Mouse (Mus musculus): Measurements from ENCODE around the gene Tnni3. TPM values are rescaled to one million over a fixed set of nuclear protein-coding genes. Genes with fewer than 3 reads are reported as not detected.
"Not testable (repeated sequence)": the region's sequence is repeated elsewhere in the genome, so short reads cannot be mapped to it uniquely, and the experiment has no call there.

Tnni3 gene
- polyA plus RNA-seq, 1 experiment from 2014 or later: 2.9 TPM

GRCm38 (mm10) chr7:4542013-4542412 lies 18.0 kb upstream of the Tnni3 start:
- Histone ChIP-seq H3K4me2 (replicated peaks; ENCODE audit: low read depth, low read length) (no peak overlapping the region), H3K9ac (replicated peaks; ENCODE audit: low read depth, low read length) (no peak overlapping the region), H3K4me1 (ENCODE audit: control insufficient read depth, insufficient read depth, low read length) (peaks cover 7% of the 10 kb centered on the region; the same call in 1 of the 2 replicates), H3K36me3 (ENCODE audit: control insufficient read depth, insufficient read depth, low read length) (no peaks in the 10 kb centered on the region), H3K4me3 (ENCODE audit: low read depth, low read length) (no peak overlapping the region), H3K27ac (ENCODE audit: low read length) (no peak overlapping the region), H3K27me3 (ENCODE audit: control insufficient read depth, insufficient read depth, low read length) (no peaks in the 10 kb centered on the region), H3K9me3 (ENCODE audit: control insufficient read depth, low read depth, low read length) (no peaks in the 10 kb centered on the region)
- 34% methylated on average over 17 of the region's 17 CpGs for WGBS
- no peak for ATAC-seq (ENCODE audit: insufficient number of reproducible peaks, insufficient read depth, low FRiP score, low read depth)

- no peaks in the 10 kb centered on the region for H3K27me3 ChIP-seq (ENCODE audit: control insufficient read depth, insufficient read depth, low read length)
- H3K9me3 ChIP-seq (ENCODE audit: control insufficient read depth, low read depth, low read length): no peaks in the 10 kb centered on the region
- H3K36me3 ChIP-seq (ENCODE audit: control insufficient read depth, insufficient read depth, low read length): no peaks in the 10 kb centered on the region
- H3K27ac ChIP-seq (ENCODE audit: low read length): no peak overlapping the region
- no peak overlapping the region for H3K4me2 ChIP-seq (replicated peaks; ENCODE audit: low read depth, low read length)
- no peak overlapping the region for H3K9ac ChIP-seq (replicated peaks; ENCODE audit: low read depth, low read length)
- peaks cover under 1% of the 10 kb centered on the region; the same call in 1 of the 2 replicates for H3K4me1 ChIP-seq (ENCODE audit: control insufficient read depth, insufficient read depth, low read length)
- ATAC-seq (ENCODE audit: insufficient number of reproducible peaks, insufficient read depth, low FRiP score, low read depth): no peak
- no peak overlapping the region for H3K4me3 ChIP-seq (ENCODE audit: low read depth, low read length)
- WGBS: 57% methylated on average over 5 of the region's 5 CpGs
Measured at GRCm38 (mm10) chr7:4541344-4541743, 17.3 kb upstream of the Tnni3 start.

GRCm38 (mm10) chr7:4539019-4539418 lies 15.0 kb upstream of the Tnni3 start:
- Histone ChIP-seq H3K4me3 (ENCODE audit: low read depth, low read length) (no peak overlapping the region), H3K36me3 (ENCODE audit: control insufficient read depth, insufficient read depth, low read length) (no peaks in the 10 kb centered on the region), H3K9me3 (ENCODE audit: control insufficient read depth, low read depth, low read length) (no peaks in the 10 kb centered on the region), H3K27me3 (ENCODE audit: control insufficient read depth, insufficient read depth, low read length) (no peaks in the 10 kb centered on the region), H3K4me2 (replicated peaks; ENCODE audit: low read depth, low read length) (no peak overlapping the region), H3K9ac (replicated peaks; ENCODE audit: low read depth, low read length) (no peak overlapping the region), H3K4me1 (ENCODE audit: control insufficient read depth, insufficient read depth, low read length) (no peaks in the 10 kb centered on the region), H3K27ac (ENCODE audit: low read length) (no peak overlapping the region)
- WGBS: 74% methylated on average over 2 of the region's 2 CpGs
- 0 out of 2 replicates have a peak, but pooled peaks have one; percentile 18 for ATAC-seq (ENCODE audit: insufficient number of reproducible peaks, insufficient read depth, low FRiP score, low read depth)

- no peaks in the 10 kb centered on the region for H3K4me1 ChIP-seq (ENCODE audit: control insufficient read depth, insufficient read depth, low read length)
- H3K4me2 ChIP-seq (replicated peaks; ENCODE audit: low read depth, low read length): no peak overlapping the region
- H3K4me3 ChIP-seq (ENCODE audit: low read depth, low read length): no peak overlapping the region
- H3K27ac ChIP-seq (ENCODE audit: low read length): no peak overlapping the region
- no peak for ATAC-seq (ENCODE audit: insufficient number of reproducible peaks, insufficient read depth, low FRiP score, low read depth)
- H3K36me3 ChIP-seq (ENCODE audit: control insufficient read depth, insufficient read depth, low read length): no peaks in the 10 kb centered on the region
- WGBS: 51% methylated on average over 4 of the region's 4 CpGs
- no peaks in the 10 kb centered on the region for H3K27me3 ChIP-seq (ENCODE audit: control insufficient read depth, insufficient read depth, low read length)
- no peaks in the 10 kb centered on the region for H3K9me3 ChIP-seq (ENCODE audit: control insufficient read depth, low read depth, low read length)
- no peak overlapping the region for H3K9ac ChIP-seq (replicated peaks; ENCODE audit: low read depth, low read length)
Measured at GRCm38 (mm10) chr7:4537181-4537580, 13.2 kb upstream of the Tnni3 start.

- Histone ChIP-seq H3K4me1 (ENCODE audit: control insufficient read depth, insufficient read depth, low read length) (no peaks in the 10 kb centered on the region), H3K9ac (replicated peaks; ENCODE audit: low read depth, low read length) (no peak overlapping the region), H3K36me3 (ENCODE audit: control insufficient read depth, insufficient read depth, low read length) (no peaks in the 10 kb centered on the region), H3K9me3 (ENCODE audit: control insufficient read depth, low read depth, low read length) (no peaks in the 10 kb centered on the region), H3K4me3 (ENCODE audit: low read depth, low read length) (no peak overlapping the region), H3K27me3 (ENCODE audit: control insufficient read depth, insufficient read depth, low read length) (no peaks in the 10 kb centered on the region), H3K4me2 (replicated peaks; ENCODE audit: low read depth, low read length) (no peak overlapping the region), H3K27ac (ENCODE audit: low read length) (no peak overlapping the region)
- 87% methylated on average over 4 of the region's 4 CpGs for WGBS
- ATAC-seq (ENCODE audit: insufficient number of reproducible peaks, insufficient read depth, low FRiP score, low read depth): no peak
Measured at GRCm38 (mm10) chr7:4536369-4536768, 12.3 kb upstream of the Tnni3 start.

- peak within 1 kb of the TSS; percentile 50 for H3K4me2 ChIP-seq (replicated peaks; ENCODE audit: low read depth, low read length)
- no peak within 1 kb of the TSS for H3K9ac ChIP-seq (replicated peaks; ENCODE audit: low read depth, low read length)
- no peak within 1 kb of the TSS for H3K27ac ChIP-seq (ENCODE audit: low read length)
- peak; percentile 96 for ATAC-seq (ENCODE audit: insufficient number of reproducible peaks, insufficient read depth, low FRiP score, low read depth)
- 3% methylated on average over 28 of the region's 28 CpGs for WGBS
- H3K36me3 ChIP-seq (ENCODE audit: control insufficient read depth, insufficient read depth, low read length): no peaks in the 10 kb centered on the region
- H3K4me3 ChIP-seq (ENCODE audit: low read depth, low read length): peak within 1 kb of the TSS; percentile 27
- H3K4me1 ChIP-seq (ENCODE audit: control insufficient read depth, insufficient read depth, low read length): no peaks in the 10 kb centered on the region
- no peaks in the 10 kb centered on the region for H3K27me3 ChIP-seq (ENCODE audit: control insufficient read depth, insufficient read depth, low read length)
- no peaks in the 10 kb centered on the region for H3K9me3 ChIP-seq (ENCODE audit: control insufficient read depth, low read depth, low read length)
Measured at GRCm38 (mm10) chr7:4532005-4532729, 8.1 kb upstream of the Tnni3 start, which contains the start of gene Dnaaf3. TSS of gene Dnaaf3 (minus strand) at chr7:4532453.

GRCm38 (mm10) chr7:4530166-4530565 lies 6.1 kb upstream of the Tnni3 start:
- not testable (repeated sequence) for H3K27ac ChIP-seq (ENCODE audit: low read length); H3K9ac ChIP-seq (replicated peaks; ENCODE audit: low read depth, low read length); ATAC-seq (ENCODE audit: insufficient number of reproducible peaks, insufficient read depth, low FRiP score, low read depth); H3K9me3 ChIP-seq (ENCODE audit: control insufficient read depth, low read depth, low read length); H3K4me2 ChIP-seq (replicated peaks; ENCODE audit: low read depth, low read length); H3K27me3 ChIP-seq (ENCODE audit: control insufficient read depth, insufficient read depth, low read length); H3K4me1 ChIP-seq (ENCODE audit: control insufficient read depth, insufficient read depth, low read length); H3K4me3 ChIP-seq (ENCODE audit: low read depth, low read length); H3K36me3 ChIP-seq (ENCODE audit: control insufficient read depth, insufficient read depth, low read length)
- WGBS: 39% methylated on average over 8 of the region's 8 CpGs

GRCm38 (mm10) chr7:4527302-4527689 lies 3.3 kb upstream of the Tnni3 start:
- H3K4me1 ChIP-seq (ENCODE audit: control insufficient read depth, insufficient read depth, low read length): no peaks in the 10 kb centered on the region
- H3K27ac ChIP-seq (ENCODE audit: low read length): no peak overlapping the region
- no peak overlapping the region for H3K4me3 ChIP-seq (ENCODE audit: low read depth, low read length)
- WGBS: 47% methylated on average over 18 of the region's 18 CpGs
- no peak for ATAC-seq (ENCODE audit: insufficient number of reproducible peaks, insufficient read depth, low FRiP score, low read depth)
- H3K9me3 ChIP-seq (ENCODE audit: control insufficient read depth, low read depth, low read length): no peaks in the 10 kb centered on the region
- no peaks in the 10 kb centered on the region for H3K27me3 ChIP-seq (ENCODE audit: control insufficient read depth, insufficient read depth, low read length)
- H3K36me3 ChIP-seq (ENCODE audit: control insufficient read depth, insufficient read depth, low read length): no peaks in the 10 kb centered on the region
- H3K4me2 ChIP-seq (replicated peaks; ENCODE audit: low read depth, low read length): peak overlapping the region; percentile 54
- no peak overlapping the region for H3K9ac ChIP-seq (replicated peaks; ENCODE audit: low read depth, low read length)
